Mouse (Mus musculus): Measurements from ENCODE around the gene Syne2.

Gene Syne2

DNA sequence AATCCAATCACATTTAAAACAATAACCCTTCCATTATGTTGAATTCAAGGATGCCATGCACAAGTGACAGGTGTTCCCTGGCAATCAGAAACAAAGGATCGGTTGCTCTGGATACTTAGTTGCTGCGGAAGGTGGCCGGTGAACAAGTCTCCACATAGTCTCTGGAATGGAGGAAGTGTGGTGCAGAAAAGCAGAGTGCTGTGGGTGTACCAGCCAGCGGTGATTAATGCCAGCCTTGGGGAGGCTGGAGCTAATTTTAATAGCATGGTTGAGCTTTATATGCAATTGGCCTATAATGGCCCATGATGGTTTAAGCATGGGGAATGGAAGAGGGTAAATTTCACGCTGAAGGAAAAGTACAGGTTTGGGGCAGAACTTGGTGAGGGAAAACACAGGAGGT, 11.7 kb downstream of the Syne2 start:
- no peak for DNase-seq

DNA sequence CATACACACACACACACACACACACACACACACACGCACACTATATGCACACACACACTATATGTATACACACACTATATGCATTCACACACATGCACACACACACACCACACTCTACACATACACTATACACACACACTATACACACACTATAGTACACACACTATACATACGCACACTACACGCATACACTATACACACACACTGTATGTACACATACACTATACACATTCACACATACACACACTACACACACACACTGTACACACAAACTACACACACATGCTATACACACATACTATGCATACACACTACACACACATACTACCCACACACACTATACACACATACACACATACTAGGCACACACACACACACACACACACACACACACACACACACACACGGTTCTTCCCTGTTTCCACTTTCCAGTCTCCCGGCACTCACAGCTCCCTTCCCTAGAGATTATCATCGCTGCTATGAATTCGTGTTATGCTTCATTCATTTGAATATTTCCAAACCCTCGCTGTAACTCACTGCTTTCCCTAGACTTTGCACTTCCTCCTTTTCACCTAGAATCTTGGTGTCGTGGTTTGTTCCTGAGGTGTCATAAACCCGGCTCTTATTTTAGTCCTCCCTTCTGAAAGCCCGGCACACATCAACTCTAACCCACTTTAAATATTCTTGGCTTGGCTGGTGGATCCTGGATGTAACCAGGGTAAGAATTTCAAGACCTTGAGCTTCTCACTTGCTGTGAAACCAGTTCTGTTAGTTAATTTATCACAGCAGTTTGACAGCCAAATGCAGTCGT, 15.4 kb downstream of the Syne2 start:
- no peak for DNase-seq

DNA sequence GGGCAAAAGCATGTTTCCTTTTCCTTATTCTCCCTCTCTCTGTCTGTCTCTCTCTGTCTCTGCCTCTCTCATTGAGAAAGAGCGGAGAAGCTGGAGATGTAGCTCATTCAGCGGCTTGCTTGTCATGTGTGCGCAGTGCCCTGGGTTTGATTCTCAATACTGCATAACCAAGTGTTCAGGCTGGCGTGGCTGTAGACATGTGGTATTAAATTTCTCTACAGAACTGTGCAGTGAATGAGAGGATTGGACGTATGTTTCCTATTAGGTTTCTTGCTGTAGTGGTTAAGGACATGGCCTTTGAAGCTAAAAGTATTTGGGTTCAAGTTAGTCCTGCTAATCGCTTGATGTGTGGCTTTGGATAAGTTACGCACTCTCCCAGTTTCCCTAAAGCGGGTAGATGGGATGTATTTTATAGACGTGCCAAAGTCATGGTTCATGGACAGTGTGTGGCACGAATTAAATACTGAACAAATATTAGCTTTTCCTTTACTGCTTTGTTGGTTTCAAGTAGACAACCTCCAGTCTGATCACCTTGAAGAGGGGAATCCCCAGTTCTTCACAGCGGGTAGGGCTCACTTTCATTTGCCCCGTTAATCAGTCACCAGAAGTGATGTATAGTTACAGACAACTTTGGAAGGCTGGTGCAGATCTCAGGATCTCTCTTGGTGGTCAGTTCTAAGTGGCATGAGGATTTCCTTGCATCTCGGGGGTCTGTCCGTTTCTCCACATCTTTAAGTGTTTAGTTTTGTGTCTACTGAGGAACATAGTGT, 16.2 kb downstream of the Syne2 start:
- DNase-seq: no peak

DNA sequence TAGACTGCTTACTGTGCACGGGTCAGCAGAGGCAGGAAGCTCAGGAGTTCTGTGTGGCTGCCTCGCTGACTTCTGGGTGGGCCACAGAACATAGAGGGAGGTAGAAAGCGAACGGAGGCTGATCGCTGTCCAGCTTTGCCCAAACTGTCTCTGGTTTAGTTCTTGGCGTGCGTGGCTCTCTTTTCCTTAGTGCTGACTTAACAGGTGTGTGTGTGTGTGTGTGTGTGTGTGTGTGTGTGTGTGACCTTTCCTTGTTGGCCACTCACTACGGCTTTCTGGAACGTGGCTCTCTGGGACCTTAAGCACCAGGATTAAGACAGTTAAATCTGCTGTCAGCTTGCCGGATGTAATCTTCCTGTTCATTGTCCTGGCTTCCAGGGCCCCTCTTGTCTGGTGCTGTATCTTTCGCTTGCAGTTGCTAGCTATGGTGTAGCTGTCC, 18.6 kb downstream of the Syne2 start:
- DNase-seq: peak; percentile 1

DNA sequence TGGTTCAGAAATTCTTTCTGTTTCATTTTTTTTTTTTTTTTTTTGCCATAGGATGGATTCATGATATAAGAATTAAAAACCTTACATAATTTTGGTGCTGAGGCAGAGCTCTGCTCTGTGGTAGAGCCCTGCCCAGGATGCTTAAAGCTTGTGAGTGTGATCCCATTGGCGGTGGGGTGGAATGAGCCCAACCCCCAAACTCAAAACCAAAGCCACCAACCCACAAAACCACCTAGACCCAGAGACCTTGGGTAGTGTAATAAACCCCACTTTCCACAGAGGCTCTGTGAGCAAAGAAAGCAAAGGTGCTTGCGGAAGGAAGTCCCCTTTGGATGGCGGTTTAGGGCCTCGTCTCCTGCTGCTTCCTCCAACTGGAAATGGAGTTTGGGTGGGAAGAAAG, 19.5 kb downstream of the Syne2 start:
- DNase-seq: peak; percentile 2

DNA sequence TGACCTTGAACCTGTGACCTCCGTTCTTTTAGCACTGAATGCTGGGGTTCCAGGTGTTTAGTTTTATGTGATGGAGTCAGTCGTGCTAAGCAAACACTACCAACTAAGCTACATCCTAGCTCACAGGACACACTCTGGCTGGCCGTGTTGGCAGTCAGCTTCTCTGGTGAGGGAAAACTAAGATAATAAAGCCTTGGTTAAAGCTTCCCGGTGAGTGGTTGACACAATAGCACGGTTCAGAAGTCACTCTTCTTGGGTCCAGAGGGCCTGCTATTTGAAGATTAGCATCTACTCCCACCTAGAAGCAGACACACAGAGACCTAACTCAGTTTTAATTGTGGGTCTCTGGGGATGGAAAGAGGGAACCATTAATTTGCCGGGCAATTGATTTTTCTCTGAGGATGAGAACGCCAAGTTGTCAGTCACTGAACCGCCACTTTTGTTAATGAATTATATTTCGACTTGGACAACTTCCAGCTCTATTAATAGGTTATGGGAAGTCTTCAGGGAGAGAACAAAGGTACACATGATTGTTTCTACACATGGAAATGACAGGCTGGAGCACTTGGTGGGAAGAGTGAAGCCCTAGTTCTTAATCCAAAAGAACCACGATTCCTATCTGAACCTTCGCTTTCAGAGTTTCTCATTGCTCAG, 21.3 kb downstream of the Syne2 start:
- DNase-seq: no peak

DNA sequence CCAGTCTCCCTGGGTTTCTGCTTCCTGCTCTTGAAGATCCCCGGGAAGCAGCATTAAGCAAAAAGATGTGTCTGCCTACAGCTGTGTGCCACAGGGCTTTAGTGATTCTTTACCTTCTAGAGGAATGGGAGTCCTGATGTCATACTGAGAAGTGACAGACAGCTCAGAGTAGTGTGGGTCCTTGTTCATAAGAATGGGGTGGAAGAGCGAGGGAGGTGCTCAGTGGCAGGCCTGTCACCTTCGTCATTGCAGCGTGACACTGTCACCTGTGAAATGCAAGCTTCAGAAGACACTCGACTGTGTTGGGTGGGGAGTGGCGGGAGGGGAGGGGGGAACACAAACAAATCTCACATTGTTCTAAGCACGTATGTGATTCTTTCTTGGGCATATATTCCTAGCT, 23.2 kb downstream of the Syne2 start:
- DNase-seq: no peak

DNA sequence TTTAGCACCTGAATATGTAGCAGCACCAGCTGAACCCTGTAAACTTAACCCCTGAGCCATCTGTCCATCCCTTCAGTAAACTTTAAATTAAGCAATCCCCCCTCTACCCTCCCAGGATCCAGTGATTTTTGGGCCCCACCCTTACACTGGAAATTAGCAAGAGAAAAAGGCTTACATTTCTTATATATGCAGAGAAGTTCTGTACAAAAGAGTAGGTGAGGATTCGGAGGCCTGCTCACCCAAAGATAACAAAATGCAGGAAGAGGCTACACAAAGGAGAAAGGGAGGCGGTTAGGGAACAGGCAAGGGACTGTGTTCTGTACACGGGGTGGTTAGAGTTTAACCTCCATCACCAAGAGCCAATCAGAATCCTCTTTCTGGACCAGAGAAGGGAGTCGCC, 26.4 kb downstream of the Syne2 start:
- DNase-seq: no peak

DNA sequence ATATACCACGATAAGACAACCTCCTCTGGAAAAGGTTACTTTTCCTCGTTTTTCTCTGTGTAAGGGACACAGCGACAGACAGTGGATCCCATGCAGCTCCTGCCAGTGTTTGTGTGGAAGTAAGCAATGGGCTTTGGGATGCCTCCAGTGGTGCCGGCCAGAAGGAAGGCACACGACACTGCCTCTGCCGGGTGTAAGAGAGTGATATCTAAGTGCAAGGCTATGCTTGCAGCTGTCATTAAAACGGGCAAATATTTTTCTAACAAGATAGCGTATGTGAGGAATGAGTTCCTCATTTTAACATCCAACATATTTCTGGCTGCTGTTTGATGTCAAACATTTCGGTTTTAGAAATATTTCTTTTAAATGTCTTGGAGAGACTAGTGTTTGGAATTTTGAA, 27.1 kb downstream of the Syne2 start:
- no peak for DNase-seq

DNA sequence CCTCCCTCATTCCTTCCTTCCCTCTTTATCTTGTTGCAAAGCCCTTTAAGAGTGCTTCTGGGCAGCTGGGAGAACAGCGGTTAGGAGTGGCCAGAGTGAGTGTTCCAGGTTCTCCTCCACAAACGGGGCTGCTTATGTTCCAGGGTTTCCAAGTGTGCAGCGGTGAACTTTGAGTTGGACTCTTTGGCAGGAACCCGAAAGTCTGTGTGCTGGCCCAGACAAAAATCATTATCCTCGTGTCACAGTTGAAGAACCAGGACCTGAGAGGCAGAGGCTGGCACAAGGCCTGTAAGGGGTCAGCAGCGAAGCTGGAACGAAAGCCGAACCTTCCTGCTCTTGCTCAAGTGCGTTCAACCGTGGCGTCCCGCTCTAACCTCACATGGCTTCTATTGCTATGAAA, 28.6 kb downstream of the Syne2 start:
- DNase-seq: no peak

DNA sequence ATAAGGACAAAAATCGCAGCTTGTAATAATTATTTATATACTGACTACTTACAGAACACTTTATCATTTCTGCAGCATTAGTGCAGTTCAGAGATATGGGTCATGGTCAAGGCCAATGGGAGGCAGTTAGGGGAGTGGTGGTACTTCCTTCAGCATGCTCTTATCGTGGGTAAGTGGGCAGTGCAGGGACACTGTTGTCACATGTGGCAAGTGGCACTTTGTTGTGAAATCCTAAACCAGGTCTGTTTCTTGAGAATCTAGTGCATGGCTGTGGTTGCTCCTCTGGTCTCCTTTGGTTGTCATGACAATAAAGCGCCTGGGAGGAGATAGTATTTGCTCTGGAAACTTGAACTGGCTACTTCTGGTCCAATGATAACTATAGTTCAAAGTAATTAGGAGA, 32.3 kb downstream of the Syne2 start:
- DNase-seq: no peak

DNA sequence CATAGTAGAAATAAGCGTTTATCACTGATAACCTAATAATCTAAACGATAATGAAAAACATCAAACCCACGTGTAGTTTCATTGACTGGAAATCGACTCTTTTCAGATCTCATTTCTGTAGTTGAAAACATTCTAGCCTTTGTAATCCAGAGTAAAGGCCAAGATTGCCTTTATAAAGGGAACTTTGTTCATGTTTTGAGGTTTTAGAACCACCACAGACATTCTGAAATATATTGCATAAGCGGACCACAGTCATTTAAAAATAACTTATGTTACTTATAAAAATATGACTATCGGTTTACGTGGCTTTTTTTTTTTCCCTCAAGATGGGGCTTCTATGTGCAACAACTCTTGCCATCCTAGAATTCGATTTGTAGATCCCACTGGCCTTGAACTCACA, 33.5 kb downstream of the Syne2 start:
- DNase-seq: no peak

DNA sequence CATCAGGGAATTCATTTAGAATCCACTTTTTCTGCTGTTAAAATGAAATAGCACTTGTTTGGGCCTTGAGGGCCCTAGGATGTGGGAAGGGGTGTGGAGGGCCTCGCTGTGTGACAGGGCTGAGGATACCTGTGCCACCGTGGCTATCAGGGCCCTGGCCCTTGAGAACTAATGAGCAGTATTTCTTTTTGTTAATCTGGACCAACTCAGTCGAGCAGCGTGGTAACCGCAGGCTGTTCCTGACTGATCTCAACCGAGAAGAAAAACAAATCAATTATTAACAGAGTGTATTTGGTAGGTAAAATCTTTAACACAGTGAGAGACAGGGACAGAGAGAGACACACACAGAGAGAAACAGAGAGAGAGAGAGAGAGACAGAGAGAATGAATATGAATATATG, 34.5 kb downstream of the Syne2 start:
- DNase-seq: no peak

DNA sequence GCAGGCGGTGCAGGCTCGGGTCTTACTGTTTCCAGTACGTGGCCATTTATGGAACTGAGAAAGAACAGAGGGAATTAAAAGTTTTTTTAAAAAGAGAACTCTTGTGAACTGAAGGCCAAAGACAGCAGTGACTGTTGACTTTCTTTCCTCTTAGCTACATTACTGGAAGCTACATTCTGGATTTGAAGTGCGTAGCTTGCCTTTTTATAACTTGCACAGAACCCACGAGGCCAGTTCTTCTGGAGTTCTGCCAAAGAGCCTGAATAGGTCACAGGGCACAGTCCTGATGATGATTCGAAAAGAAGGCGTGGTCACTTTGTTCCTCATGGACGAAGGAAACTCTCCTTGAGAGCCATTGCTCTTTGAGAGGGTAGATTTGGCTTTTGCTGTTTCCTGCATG, 35.6 kb downstream of the Syne2 start:
- DNase-seq: no peak

DNA sequence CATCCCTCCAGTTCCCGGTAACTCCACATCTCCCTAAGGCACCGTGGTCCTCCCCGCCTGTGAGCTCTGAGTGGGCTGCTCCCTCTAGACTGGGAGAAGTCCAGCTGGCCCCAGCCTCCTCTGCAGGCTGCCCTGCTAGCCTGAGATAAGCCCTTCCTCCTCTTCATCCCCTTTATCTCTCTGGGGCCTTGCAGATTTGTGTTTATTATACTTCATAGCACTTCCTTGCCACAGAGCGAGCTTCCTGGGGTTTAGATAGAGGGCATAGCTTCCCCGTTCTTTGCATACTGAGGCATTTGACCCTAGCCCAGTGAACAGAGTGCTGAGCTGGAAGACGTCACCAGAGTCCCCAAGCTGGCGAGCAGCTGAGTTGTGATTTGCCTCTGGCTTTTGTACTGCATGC, 37.1 kb downstream of the Syne2 start:
- DNase-seq: no peak

DNA sequence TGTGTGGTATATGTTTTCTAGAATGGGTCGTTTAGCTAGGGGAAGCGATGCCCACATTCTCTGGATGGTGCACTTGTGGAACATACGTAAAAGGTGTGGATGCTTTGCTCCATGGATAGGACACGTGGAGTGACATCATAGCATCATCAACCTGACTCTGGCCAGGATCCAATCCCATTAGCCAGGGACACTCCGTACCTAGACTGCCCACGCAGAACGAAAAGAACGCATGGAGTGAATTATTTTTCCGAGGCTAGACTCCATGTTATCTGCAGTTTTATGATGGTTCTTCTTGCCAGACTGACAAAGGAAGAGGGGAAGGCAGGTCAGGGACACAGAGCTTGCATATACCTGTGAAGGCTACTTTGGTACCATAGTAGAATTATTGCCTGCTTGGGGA, 37.7 kb downstream of the Syne2 start:
- no peak for DNase-seq

DNA sequence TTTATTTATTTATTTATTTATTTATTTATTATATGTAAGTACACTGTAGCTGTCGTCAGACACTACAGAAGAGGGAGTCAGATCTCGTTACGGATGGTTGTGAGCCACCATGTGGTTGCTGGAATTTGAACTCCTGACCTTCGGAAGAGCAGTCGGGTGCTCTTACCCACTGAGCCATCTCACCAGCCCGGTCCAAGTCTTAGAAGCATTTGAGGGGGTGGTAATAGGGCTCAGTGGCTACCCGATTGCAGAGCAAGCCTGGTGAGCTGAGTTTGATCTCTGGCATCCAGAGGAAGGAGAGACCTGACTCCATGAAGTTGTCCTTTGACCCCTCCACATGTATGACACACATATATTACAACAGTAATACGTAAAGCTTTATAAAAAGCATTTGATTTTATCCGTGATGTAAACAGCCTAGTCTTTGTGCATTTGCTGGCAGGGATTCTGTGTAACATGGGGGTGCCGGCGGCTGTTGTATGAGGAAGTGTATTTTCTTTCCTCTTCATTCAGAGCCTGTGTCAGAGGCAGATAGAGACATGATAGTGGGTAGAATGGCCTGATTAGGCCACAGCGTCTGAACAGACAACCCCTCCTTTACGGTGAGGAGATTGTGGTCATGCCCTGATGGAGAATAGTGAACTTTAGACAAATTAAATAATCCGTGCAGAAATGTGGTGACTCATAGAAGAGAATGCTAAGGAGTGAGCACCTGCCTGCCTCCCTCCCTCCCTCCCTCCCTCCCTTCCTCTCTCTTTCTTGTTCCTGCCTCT, 38.3 kb downstream of the Syne2 start:
- no peak for DNase-seq

DNA sequence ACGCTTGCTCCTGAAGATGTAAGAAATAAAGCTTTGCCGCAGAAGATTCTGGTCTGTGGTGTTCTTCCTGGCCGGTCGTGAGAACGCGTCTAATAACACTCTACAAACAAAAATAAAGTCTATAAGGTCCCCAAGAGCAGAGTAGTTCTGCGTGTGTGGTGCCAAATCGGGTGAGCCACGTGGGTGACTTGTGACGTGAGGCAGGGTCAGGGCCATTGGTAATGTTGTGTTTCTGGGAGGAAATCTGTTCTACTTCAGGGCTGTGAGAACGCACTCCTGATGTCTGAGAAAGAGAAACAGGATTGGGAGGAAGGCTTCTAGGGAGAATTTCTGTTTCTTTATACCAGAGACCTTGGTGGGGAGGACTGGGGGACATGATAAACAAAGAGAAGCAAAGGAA, 42.0 kb downstream of the Syne2 start:
- no peak for DNase-seq

DNA sequence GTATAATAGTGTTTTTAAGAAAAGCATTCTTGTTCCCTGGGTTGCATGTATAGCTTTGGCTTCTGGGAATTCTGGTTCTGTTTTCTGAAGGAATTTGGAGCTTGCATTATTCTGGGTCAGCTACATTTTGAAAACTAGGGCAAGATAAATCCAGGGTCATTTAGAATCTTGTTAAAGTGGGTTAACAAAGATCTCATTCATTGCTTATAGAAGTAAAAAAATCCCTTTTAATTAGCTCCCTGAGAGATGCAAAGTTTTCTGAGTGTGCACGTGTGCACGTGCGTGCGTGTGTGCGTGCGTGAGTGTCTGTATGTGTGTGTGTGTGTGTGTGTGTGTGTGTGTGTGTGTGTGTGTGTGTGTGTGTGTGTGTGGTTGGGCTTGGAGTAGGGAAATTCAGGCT, 42.9 kb downstream of the Syne2 start:
- no peak for DNase-seq

DNA sequence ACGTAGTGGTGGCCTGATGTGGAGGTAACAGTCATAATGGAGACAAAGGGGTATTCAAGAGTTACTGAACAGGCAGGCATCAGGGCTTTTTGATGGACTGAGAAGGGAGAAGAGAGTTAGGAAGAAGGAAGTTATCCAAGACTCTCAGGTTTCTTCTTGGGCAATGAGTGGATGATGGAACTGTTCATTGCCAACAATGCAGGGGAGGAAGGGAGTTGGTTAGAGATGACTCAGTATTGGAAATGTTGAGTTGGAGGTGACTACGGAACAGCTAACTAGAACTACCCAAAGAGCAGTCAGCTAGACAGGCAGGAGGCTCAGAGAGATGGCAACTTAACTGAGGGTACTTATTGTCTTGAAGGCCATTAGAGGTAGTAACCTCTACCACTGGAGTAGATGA, 47.2 kb downstream of the Syne2 start:
- DNase-seq: no peak

DNA sequence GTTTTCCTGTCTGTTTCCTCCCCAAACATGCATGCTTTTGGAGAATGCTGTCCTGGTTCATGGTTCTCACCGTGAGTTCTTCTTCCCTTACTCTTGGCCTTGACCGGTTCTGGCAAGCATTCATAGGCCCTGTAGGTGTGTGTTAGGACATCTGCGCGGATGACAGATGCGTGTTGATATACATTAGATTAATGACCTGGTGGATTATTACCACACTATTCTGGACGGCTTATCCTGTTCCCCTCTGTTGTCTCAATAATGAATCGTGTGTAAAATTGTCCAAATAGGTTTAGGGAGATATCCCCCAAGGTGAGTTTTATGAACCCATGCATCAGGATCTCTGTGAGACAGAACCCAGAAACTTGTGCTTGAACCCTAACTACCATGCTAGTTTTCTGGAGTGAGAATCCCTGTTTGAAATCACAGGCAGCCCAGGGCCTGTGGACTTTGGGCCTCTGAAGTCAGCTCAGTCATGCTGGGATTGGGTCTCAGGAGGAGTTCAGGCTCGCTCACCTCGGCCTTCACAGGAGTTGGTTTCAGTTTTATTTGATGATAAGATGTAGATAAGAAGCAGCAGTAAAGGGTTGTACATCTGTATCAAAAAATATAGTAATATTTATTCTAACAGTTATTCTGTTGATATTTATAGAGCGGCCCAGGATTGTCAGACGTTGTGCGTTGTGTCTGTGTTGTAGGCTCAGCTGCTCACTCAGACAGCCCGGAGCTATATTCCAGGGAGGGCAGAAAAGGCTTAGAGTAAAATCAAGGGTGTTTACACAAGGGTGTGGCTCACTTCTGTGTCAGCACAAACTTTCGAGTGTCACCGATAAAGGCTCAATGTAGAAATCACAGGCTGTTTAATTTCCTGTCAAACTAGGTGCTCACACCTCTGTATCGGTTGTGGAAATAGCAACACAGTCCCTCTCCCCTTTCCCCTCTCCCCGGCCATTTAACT, 48.8 kb downstream of the Syne2 start:
- DNase-seq: no peak

Measured in thymus, postnatal 25 days (tissue).